Mouse (Mus musculus) heart, embryonic 11.5 days (tissue): ENCODE measurements around the gene Helz2. TPM values are rescaled to one million over a fixed set of nuclear protein-coding genes. Genes with fewer than 3 reads are reported as not detected.

Source experiments
- ATAC-seq: fragments of 200-750 bp; cut with Nextera tagmentation; replicated peaks from 2 replicates; pipeline ENCODE4 v1.8.0; 2017; ENCODE audit warnings: moderate library complexity; ENCODE audit not compliant: insufficient number of reproducible peaks, low FRiP score, low TSS enrichment
- H3K27ac ChIP-seq: fragments of 300-500 bp; sonication (generic); 2 replicates; pipeline ENCODE4 v1.5.1; 2014; ENCODE audit warnings: mild to moderate bottlenecking, low read depth, low read length
- H3K27me3 ChIP-seq: fragments of 300-500 bp; sonication (generic); 2 replicates; pipeline ENCODE4 v1.6.1; 2014; ENCODE audit warnings: mild to moderate bottlenecking, low read length, mixed read lengths; ENCODE audit not compliant: control insufficient read depth, insufficient read depth
- H3K36me3 ChIP-seq: fragments of 300-500 bp; sonication (generic); 2 replicates; pipeline ENCODE4 v1.6.1; 2014; ENCODE audit warnings: mild to moderate bottlenecking, low read length, moderate library complexity, mixed read lengths; ENCODE audit not compliant: control insufficient read depth, insufficient read depth
- H3K4me1 ChIP-seq: fragments of 300-500 bp; sonication (generic); 2 replicates; pipeline ENCODE4 v1.6.1; 2014; ENCODE audit warnings: low read length; ENCODE audit not compliant: control insufficient read depth, insufficient read depth
- H3K4me2 ChIP-seq: fragments of 300-500 bp; sonication (generic); 2 replicates; pipeline ENCODE4 v1.6.1; 2014; ENCODE audit warnings: mild to moderate bottlenecking, moderate library complexity
- H3K4me3 ChIP-seq: fragments of 300-500 bp; sonication (generic); 2 replicates; pipeline ENCODE4 v1.5.1; 2014; ENCODE audit warnings: low read depth, low read length
- H3K9ac ChIP-seq: fragments of 300-500 bp; sonication (generic); 2 replicates; pipeline ENCODE4 v1.6.1; 2014; ENCODE audit warnings: mild to moderate bottlenecking, low read depth, low read length, moderate library complexity
- H3K9me3 ChIP-seq: fragments of 300-500 bp; sonication (generic); replicated peaks from 2 replicates; pipeline ENCODE4 v1.6.1; 2016; ENCODE audit warnings: low read length; ENCODE audit not compliant: control insufficient read depth
- WGBS: fragments of 180-500 bp; shearing (Covaris S2); extraction: QIAGEN DNeasy Blood & Tissue Kit; methylation state at CpG from one replicate; pipeline ENCODE4 v1.1.7; 2014; ENCODE audit not compliant: insufficient replicate concordance; 5-methylcytosine and 5-hydroxymethylcytosine counted together
- polyA plus RNA-seq: library from polyadenylated mRNA; unstranded; fragments of >200 nt; fragmentation: Nextera tagmentation; extraction: Ambion mirVana; gene quantifications from 2 replicates; pipeline ENCODE4 v1.2.1, GENCODE M21; 2014

Gene Helz2
- polyA plus RNA-seq, 1 experiment from 2014 or later: 1.2 TPM

- Histone ChIP-seq H3K27me3 (no peaks in the 10 kb centered on the region), H3K27ac (no peak overlapping the region), H3K9me3 (no peaks in the 10 kb centered on the region), H3K9ac (no peak overlapping the region), H3K4me3 (no peak overlapping the region), H3K4me2 (no peak overlapping the region), H3K36me3 (no peaks in the 10 kb centered on the region), H3K4me1 (no peaks in the 10 kb centered on the region)
- 86% methylated on average over 11 of the region's 11 CpGs for whole genome bisulfite sequencing
- no peak for ATAC-seq
Measured at GRCm38 (mm10) chr2:181234680-181235079, 7.1 kb downstream of the Helz2 start.

DNA sequence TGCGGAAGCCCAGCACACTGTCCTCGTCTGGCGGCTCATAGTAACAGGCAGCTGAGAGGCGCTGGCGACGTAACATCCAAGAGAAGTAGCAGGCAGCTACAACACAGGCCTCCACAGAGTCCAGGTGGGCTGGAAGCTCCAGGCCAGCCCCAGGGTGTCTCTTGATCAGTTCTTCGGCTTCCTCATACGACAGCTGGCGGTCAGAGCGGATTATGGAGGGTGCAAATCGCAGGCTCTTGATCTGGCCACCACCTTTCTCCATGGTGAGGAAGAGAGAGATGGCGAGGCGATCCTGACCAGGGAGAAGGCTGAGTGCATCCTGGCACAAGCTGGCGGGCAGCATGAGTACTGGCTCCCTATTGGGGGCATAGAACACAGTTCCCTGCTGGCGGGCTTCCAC lies 8.4 kb downstream of the Helz2 start:
- H3K27me3 ChIP-seq: no peaks in the 10 kb centered on the region
- H3K9me3 ChIP-seq: no peaks in the 10 kb centered on the region
- no peaks in the 10 kb centered on the region for H3K36me3 ChIP-seq
- no peak for ATAC-seq
- H3K4me3 ChIP-seq: no peak overlapping the region
- WGBS: 83% methylated on average over 15 of the region's 15 CpGs
- no peak overlapping the region for H3K27ac ChIP-seq
- H3K4me1 ChIP-seq: no peaks in the 10 kb centered on the region
- no peak overlapping the region for H3K4me2 ChIP-seq
- H3K9ac ChIP-seq: no peak overlapping the region

GRCm38 (mm10) chr2:181231171-181231570 lies 10.7 kb downstream of the Helz2 start:
- H3K4me2 ChIP-seq: no peak overlapping the region
- H3K9me3 ChIP-seq: no peaks in the 10 kb centered on the region
- no peak for ATAC-seq
- H3K27me3 ChIP-seq: no peaks in the 10 kb centered on the region
- H3K36me3 ChIP-seq: no peaks in the 10 kb centered on the region
- no peak overlapping the region for H3K27ac ChIP-seq
- no peak overlapping the region for H3K4me3 ChIP-seq
- WGBS: 75% methylated on average over 20 of the region's 20 CpGs
- no peaks in the 10 kb centered on the region for H3K4me1 ChIP-seq
- no peak overlapping the region for H3K9ac ChIP-seq

DNA sequence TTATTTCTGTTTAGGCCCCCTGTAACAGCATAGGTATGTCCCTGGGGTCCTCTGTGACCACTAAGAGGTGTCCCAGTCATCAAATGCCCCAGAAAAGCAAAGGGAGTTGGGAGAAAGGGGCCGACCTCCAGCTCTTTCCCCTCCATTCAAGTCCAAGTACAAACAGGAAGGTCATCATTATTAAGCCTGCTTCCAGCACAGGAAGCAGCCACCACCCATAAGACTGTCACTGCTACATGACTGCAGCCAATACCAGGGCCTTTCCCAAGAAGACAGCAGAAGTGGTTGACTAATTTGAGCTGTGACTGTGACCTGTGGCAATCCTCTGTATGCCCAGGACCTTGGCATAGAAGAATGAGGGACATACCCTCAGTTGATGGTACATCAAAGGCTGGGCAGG lies 13.5 kb downstream of the Helz2 start:
- Histone ChIP-seq H3K27me3 (no peaks in the 10 kb centered on the region), H3K9me3 (no peaks in the 10 kb centered on the region), H3K36me3 (no peaks in the 10 kb centered on the region), H3K4me1 (no peaks in the 10 kb centered on the region), H3K4me3 (no peak overlapping the region), H3K4me2 (no peak overlapping the region), H3K9ac (no peak overlapping the region), H3K27ac (no peak overlapping the region)
- ATAC-seq: no peak
- 67% methylated on average over 1 of the region's 1 CpGs for WGBS

GRCm38 (mm10) chr2:181227122-181227521 lies 14.7 kb downstream of the Helz2 start:
- no peaks in the 10 kb centered on the region for H3K9me3 ChIP-seq
- H3K9ac ChIP-seq: no peak overlapping the region
- H3K4me3 ChIP-seq: no peak overlapping the region
- ATAC-seq: no peak
- no peaks in the 10 kb centered on the region for H3K36me3 ChIP-seq
- H3K4me2 ChIP-seq: no peak overlapping the region
- WGBS: 79% methylated on average over 3 of the region's 3 CpGs
- no peak overlapping the region for H3K27ac ChIP-seq
- no peaks in the 10 kb centered on the region for H3K27me3 ChIP-seq
- no peaks in the 10 kb centered on the region for H3K4me1 ChIP-seq

DNA sequence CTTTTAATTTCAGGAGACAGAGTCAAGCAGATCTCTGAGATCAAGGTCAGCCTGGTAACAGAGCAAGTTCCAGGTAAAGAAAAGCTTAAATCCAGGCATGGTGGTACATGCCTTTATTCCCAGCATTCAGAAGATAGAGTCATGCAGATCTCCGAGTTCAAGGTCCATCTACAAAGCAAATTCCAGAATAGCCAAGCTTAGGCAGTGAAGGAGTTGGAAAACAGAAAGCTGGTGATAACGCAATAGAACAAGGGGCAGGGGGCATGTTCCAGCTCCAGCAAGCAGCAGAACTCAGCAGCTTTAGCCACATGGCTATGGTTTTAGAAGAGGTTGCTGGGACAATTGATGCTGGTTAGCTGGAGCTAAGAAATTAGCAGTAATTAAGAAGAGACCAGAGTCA lies 16.8 kb downstream of the Helz2 start:
- Histone ChIP-seq H3K27ac (no peak overlapping the region), H3K9ac (no peak overlapping the region), H3K36me3 (no peaks in the 10 kb centered on the region), H3K4me3 (no peak overlapping the region), H3K27me3 (peaks cover 4% of the 10 kb centered on the region; the same call in 1 of the 2 replicates), H3K9me3 (no peaks in the 10 kb centered on the region), H3K4me1 (peaks cover 4% of the 10 kb centered on the region), H3K4me2 (no peak overlapping the region)
- 75% methylated on average over 2 of the region's 2 CpGs for WGBS
- no peak for ATAC-seq

GRCm38 (mm10) chr2:181220361-181220760 lies 21.5 kb downstream of the Helz2 start:
- 41% methylated on average over 2 of the region's 2 CpGs for WGBS
- Histone ChIP-seq H3K36me3 (no peaks in the 10 kb centered on the region), H3K27ac (no peak overlapping the region), H3K4me1 (peaks cover 9% of the 10 kb centered on the region), H3K4me3 (no peak overlapping the region), H3K4me2 (peak overlapping the region; percentile 68), H3K9ac (peak overlapping the region; percentile 50; the same call in 1 of the 2 replicates), H3K27me3 (peaks cover 8% of the 10 kb centered on the region), H3K9me3 (no peaks in the 10 kb centered on the region)
- no peak for ATAC-seq

DNA sequence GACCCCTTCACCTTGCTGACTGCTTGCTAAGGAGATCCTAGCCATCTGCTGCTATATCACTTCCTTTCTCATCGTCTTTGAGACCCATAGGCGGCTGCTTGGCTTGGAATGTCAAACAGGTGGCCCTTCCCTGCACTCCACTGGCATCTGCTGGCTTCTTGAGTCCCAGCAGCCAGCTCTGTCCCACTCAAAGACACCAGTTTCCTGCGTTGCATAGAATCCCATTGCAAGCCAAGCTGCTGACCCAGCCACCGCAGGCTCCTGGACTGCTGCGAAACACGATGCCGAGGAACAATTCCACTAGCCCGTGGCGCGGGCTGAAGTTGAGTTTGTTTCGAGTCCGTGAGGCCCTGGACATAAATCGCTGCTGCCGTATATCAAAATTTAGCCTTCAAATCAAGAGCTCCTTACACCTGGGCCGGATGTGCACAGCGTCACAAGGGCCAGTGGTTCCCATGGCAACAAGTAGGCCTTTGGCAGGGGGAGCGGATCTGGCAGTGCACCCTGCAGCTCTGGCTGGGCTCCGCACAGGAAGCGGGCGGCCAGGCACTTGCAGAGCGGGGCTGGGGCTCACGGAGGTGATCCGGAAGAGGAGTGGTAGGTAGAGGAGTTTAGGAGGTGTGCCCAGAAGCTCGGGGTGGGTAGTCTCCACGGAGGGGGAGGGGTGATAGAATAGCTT lies 22.1 kb downstream of the Helz2 start, which contains the start of gene Fndc11:
TSS of gene Fndc11 (plus strand) at position 476 of the 679 bp plus-strand sequence.
- Histone ChIP-seq H3K9me3 (no peaks in the 10 kb centered on the region), H3K4me3 (peak within 1 kb of the TSS; percentile 25), H3K36me3 (no peaks in the 10 kb centered on the region), H3K4me2 (peak within 1 kb of the TSS; percentile 68), H3K4me1 (peaks cover 9% of the 10 kb centered on the region), H3K9ac (peak within 1 kb of the TSS; percentile 50; the same call in 1 of the 2 replicates), H3K27ac (peak within 1 kb of the TSS; percentile 35; the same call in 1 of the 2 replicates), H3K27me3 (peaks cover 10% of the 10 kb centered on the region)
- peak; percentile 85 for ATAC-seq
- 4% methylated on average over 25 of the region's 25 CpGs for WGBS
